Mouse (Mus musculus) heart, postnatal 0 days (tissue): Measurements from ENCODE around the gene Lrrc28. TPM values are rescaled to one million over a fixed set of nuclear protein-coding genes. Genes with fewer than 3 reads are reported as not detected.

Experiments used
- ATAC-seq: fragments of 200-750 bp; cut with Nextera tagmentation; 2 replicates; pipeline ENCODE4 v1.8.0; 2017; ENCODE audit warnings: low read depth, moderate number of reproducible peaks, moderate library complexity; ENCODE audit not compliant: insufficient read depth
- DNase-seq: peaks from one replicate; pipeline ENCODE4 v3.0.0-alpha.2; 2016; ENCODE audit warnings: low spot score
- H3K27ac ChIP-seq: fragments of 300-500 bp; sonication (generic); 2 replicates; pipeline ENCODE4 v1.5.1; 2014; ENCODE audit warnings: low read depth, mild to moderate bottlenecking
- H3K27me3 ChIP-seq: fragments of 300-500 bp; sonication (generic); 2 replicates; pipeline ENCODE4 v1.6.1; 2014; ENCODE audit warnings: low read length, mixed read lengths; ENCODE audit not compliant: control insufficient read depth, insufficient read depth
- H3K36me3 ChIP-seq: fragments of 300-500 bp; sonication (generic); replicated peaks from 2 replicates; pipeline ENCODE4 v1.6.1; 2014; ENCODE audit warnings: low read length, mixed read lengths; ENCODE audit not compliant: control insufficient read depth, insufficient read depth
- H3K4me1 ChIP-seq: fragments of 300-500 bp; sonication (generic); 2 replicates; pipeline ENCODE4 v1.6.1; 2014; ENCODE audit warnings: antibody characterized with exemption; ENCODE audit not compliant: control insufficient read depth, insufficient read depth
- H3K4me2 ChIP-seq: fragments of 300-500 bp; sonication (generic); 2 replicates; pipeline ENCODE4 v1.6.1; 2014; ENCODE audit warnings: low read depth, mild to moderate bottlenecking, low read length, moderate library complexity
- H3K4me3 ChIP-seq: fragments of 300-500 bp; sonication (generic); 2 replicates; pipeline ENCODE4 v1.5.1; 2014; ENCODE audit warnings: low read depth, low read length
- H3K9ac ChIP-seq: fragments of 300-500 bp; sonication (generic); replicated peaks from 2 replicates; pipeline ENCODE4 v1.6.1; 2014; ENCODE audit warnings: low read depth, low read length, mixed read lengths
- H3K9me3 ChIP-seq: fragments of 300-500 bp; sonication (generic); replicated peaks from 2 replicates; pipeline ENCODE4 v1.6.1; 2016; ENCODE audit warnings: low read length; ENCODE audit not compliant: control insufficient read depth
- CTCF ChIP-seq: IDR thresholded peaks from 2 replicates; pipeline ENCODE4 v1.5.1; 2016; ENCODE audit warnings: antibody characterized with exemption, control low read depth, low read depth
- EP300 ChIP-seq: IDR thresholded peaks from 2 replicates; pipeline ENCODE4 v1.6.1; 2016; ENCODE audit warnings: antibody characterized with exemption, low read depth
- whole genome bisulfite sequencing: fragments of 180-500 bp; shearing (Covaris S2); extraction: QIAGEN DNeasy Blood & Tissue Kit; methylation state at CpG from one replicate; pipeline ENCODE4 v1.1.7; 2014; 5-methylcytosine and 5-hydroxymethylcytosine counted together
- polyA plus RNA-seq: library from polyadenylated mRNA; unstranded; fragments of >200 nt; fragmentation: Nextera tagmentation; extraction: Ambion mirVana; gene quantifications from 2 replicates; pipeline ENCODE4 v1.2.1, GENCODE M21; 2015
- total RNA-seq: library from RNA; depleted of rRNA; stranded (reverse); fragments of >200 nt; gene quantifications from 2 replicates; pipeline ENCODE4 v1.2.3, GENCODE M21; 2014; ENCODE audit warnings: low replicate concordance

Lrrc28 gene
- total and polyA plus RNA-seq, 2 experiments from 2014 or later = 14.3 to 71.6 TPM

GRCm38 (mm10) chr7:67672650-67673049, 27.6 kb upstream of the Lrrc28 start:
- Histone ChIP-seq H3K4me1 (peaks cover 9% of the 10 kb centered on the region; the same call in 1 of the 2 replicates), H3K4me2 (no peak overlapping the region), H3K27ac (no peak overlapping the region), H3K4me3 (no peak overlapping the region), H3K9me3 (no peaks in the 10 kb centered on the region), H3K36me3 (peaks cover 14% of the 10 kb centered on the region), H3K9ac (no peak overlapping the region), H3K27me3 (no peaks in the 10 kb centered on the region)
- DNase-seq (peak; percentile 80), ATAC-seq (peak; percentile 76)
- TF ChIP-seq CTCF = peak; percentile 97
- 0 out of 2 replicates have a peak, but pooled peaks have one; percentile 17 for TF ChIP-seq EP300
- WGBS = 4% methylated on average over 10 of the region's 10 CpGs

- no peak overlapping the region for H3K27ac ChIP-seq
- H3K9ac ChIP-seq = no peak overlapping the region
- peaks cover 23% of the 10 kb centered on the region for H3K36me3 ChIP-seq
- no peak overlapping the region for H3K4me2 ChIP-seq
- WGBS = 87% methylated on average over 1 of the region's 1 CpGs
- DNase-seq (no peak), ATAC-seq (no peak)
- H3K9me3 ChIP-seq = no peaks in the 10 kb centered on the region
- H3K4me1 ChIP-seq = peaks cover 7% of the 10 kb centered on the region; the same call in 1 of the 2 replicates
- peak; percentile 23; the same call in 1 of the 2 replicates for TF ChIP-seq CTCF
- TF ChIP-seq EP300 = no peak
- no peaks in the 10 kb centered on the region for H3K27me3 ChIP-seq
- no peak overlapping the region for H3K4me3 ChIP-seq
These were observed 25.9 kb upstream of the Lrrc28 start for GRCm38 (mm10) chr7:67670965-67671364.

GRCm38 (mm10) chr7:67663981-67664694, 19.1 kb upstream of the Lrrc28 start:
- ATAC-seq (no peak), DNase-seq (no peak)
- WGBS = 81% methylated on average over 14 of the region's 14 CpGs
- no peak overlapping the region for H3K4me2 ChIP-seq
- H3K27me3 ChIP-seq = no peaks in the 10 kb centered on the region
- no peak overlapping the region for H3K4me3 ChIP-seq
- H3K9me3 ChIP-seq = no peaks in the 10 kb centered on the region
- H3K27ac ChIP-seq = no peak overlapping the region
- TF ChIP-seq EP300 (no peak), CTCF (no peak)
- H3K9ac ChIP-seq = no peak overlapping the region
- peaks cover 32% of the 10 kb centered on the region for H3K36me3 ChIP-seq
- no peaks in the 10 kb centered on the region for H3K4me1 ChIP-seq

- TF ChIP-seq CTCF (no peak), EP300 (no peak)
- DNase-seq (no peak), ATAC-seq (no peak)
- Histone ChIP-seq H3K27ac (no peak overlapping the region), H3K9ac (no peak overlapping the region), H3K36me3 (peaks cover 25% of the 10 kb centered on the region), H3K27me3 (no peaks in the 10 kb centered on the region), H3K9me3 (no peaks in the 10 kb centered on the region), H3K4me3 (no peak overlapping the region), H3K4me2 (no peak overlapping the region), H3K4me1 (no peaks in the 10 kb centered on the region)
- 66% methylated on average over 5 of the region's 5 CpGs for WGBS
These were observed 17.4 kb upstream of the Lrrc28 start for GRCm38 (mm10) chr7:67662424-67662823.

GRCm38 (mm10) chr7:67658110-67658509, 13.0 kb upstream of the Lrrc28 start:
- no peaks in the 10 kb centered on the region for H3K27me3 ChIP-seq
- ATAC-seq (no peak), DNase-seq (no peak)
- H3K27ac ChIP-seq = no peak overlapping the region
- H3K4me2 ChIP-seq = no peak overlapping the region
- 0 out of 2 replicates have a peak, but pooled peaks cover 8% of the 10 kb centered on the region for H3K36me3 ChIP-seq
- WGBS = 83% methylated on average over 4 of the region's 4 CpGs
- no peaks in the 10 kb centered on the region for H3K9me3 ChIP-seq
- no peak overlapping the region for H3K9ac ChIP-seq
- no peaks in the 10 kb centered on the region for H3K4me1 ChIP-seq
- H3K4me3 ChIP-seq = no peak overlapping the region
- TF ChIP-seq CTCF = no peak
- no peak for TF ChIP-seq EP300
